Mouse (Mus musculus): ENCODE measurements around the gene Magi2. TPM values are rescaled to one million over a fixed set of nuclear protein-coding genes. Genes with fewer than 3 reads are reported as not detected.

The Magi2 gene
- polyA plus RNA-seq, 1 experiment from 2014 or later, result 28.5 TPM

DNA sequence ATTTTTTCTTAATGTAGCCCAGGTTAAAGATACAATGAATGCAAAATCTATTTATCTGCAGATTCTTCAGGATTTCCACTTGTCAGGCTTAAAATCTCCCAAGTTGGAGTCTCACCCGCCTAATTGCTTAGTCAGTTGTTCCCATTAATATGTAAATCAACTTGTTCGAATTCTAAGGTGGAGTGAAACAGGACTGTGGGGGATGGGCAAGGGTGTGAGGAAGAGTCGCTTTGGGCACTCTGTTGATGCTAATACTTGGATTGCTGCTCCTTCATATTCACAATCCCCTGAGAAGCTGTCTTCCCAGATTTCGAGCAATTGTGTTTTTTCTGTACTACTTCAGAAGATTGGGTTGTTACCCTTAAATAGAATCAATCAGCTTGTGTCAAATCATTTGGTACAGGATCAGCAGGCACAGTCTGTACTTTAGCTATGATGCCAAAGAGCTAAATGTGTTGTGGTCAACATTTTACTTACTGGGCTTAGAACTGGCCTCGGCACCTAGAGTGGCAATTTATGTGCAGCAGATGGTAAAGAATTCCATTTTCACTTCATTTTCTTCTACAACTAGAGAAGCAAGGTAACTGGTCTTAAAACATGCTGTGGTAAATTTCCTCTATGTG, 560.8 kb downstream of the Magi2 start:
- peaks cover 6% of the 10 kb centered on the region for H3K4me1 ChIP-seq (replicated peaks)
- H3K36me3 ChIP-seq, result no peaks in the 10 kb centered on the region
- H3K27ac ChIP-seq, result no peak overlapping the region
- H3K9ac ChIP-seq, result no peak overlapping the region
- H3K27me3 ChIP-seq, result no peaks in the 10 kb centered on the region
- no peaks in the 10 kb centered on the region for H3K9me3 ChIP-seq
- no peak overlapping the region for H3K4me2 ChIP-seq
- no peak for ATAC-seq (ENCODE audit: low FRiP score)
- H3K4me3 ChIP-seq, result no peak overlapping the region
- 27% methylated on average over 5 of the region's 5 CpGs for WGBS

DNA sequence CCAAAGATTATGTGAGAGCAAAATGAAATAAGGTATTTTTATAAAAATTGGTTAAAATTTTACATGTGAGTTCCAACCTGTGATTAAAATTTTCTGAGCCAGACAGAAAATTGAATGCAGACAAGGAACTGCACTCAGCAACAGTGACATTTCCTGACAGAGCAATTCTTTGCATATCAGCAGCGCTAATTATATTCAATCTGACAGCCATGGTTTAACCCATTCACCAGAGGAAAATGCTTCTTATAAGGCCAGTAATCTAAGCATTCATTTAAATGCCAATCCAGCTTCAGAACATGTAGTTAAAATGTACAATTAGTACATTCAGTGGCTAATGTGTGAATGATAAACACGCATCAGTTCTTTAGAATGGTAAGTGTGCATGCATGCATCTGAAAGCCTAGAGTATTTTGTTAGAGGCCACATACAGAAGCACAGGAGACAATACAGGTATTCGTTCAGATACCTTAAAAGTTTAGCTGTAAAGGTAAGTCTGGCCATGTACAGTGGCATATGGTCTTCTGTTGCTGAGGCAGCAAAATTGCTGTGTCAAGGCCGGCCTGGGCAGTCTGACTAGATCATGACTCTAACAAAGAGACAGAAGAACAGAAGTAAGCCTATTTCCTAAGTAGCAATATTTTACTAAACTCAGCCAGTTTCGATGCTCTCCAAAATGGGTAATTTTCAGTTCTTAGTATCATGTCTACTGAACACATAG, 576.4 kb downstream of the Magi2 start:
- Histone ChIP-seq H3K4me1 (replicated peaks) (no peaks in the 10 kb centered on the region), H3K27ac (no peak overlapping the region), H3K9me3 (no peaks in the 10 kb centered on the region), H3K4me3 (no peak overlapping the region), H3K36me3 (no peaks in the 10 kb centered on the region), H3K4me2 (no peak overlapping the region), H3K9ac (no peak overlapping the region), H3K27me3 (no peaks in the 10 kb centered on the region)
- 82% methylated on average over 5 of the region's 5 CpGs for WGBS
- ATAC-seq (ENCODE audit: low FRiP score), result no peak

DNA sequence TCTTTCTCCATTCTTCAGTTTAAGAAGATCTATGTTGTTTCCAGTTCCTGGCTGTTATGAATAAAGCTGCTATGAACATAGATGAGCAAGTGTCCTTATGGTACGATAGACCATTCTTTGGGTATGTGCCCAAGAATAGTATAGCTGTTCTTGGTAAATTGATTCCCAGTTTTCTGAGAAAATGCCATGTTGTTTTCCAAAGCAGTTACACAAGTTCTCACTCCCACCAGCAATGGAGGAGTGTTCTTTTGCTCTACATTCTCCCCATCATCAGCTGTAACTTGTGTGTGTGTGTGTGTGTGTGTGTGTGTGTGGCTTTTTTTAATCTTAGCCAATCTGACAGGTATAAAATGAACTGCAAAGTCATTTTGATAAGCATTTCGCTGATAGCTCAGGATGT, 595.7 kb downstream of the Magi2 start:
- Histone ChIP-seq H3K9me3 (no peaks in the 10 kb centered on the region), H3K27ac (no peak overlapping the region), H3K27me3 (no peaks in the 10 kb centered on the region), H3K9ac (no peak overlapping the region), H3K4me2 (no peak overlapping the region), H3K36me3 (no peaks in the 10 kb centered on the region), H3K4me1 (replicated peaks) (no peaks in the 10 kb centered on the region), H3K4me3 (no peak overlapping the region)
- no peak for ATAC-seq (ENCODE audit: low FRiP score)
- 92% methylated on average over 2 of the region's 2 CpGs for WGBS

DNA sequence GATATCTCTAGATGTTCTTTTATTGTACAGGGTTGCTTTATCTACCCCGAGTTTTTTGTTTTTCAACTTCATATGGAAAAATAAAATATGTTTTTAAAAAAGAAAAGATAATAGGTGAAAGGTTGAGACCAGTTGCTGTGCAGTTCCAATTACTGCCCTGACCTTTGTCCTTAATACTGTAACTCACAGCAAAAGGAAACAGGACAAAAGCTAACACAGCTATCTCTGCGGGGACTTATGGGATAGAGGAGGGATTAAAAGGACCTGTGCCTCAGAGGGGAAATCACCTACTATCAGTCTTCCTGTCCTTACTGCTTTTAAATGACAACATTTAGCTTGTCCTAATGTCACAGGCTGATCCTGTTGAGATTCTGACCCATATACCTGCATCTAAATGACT, 599.1 kb downstream of the Magi2 start:
- H3K4me1 ChIP-seq (replicated peaks), result no peaks in the 10 kb centered on the region
- no peak overlapping the region for H3K4me3 ChIP-seq
- no peak overlapping the region for H3K27ac ChIP-seq
- H3K9ac ChIP-seq, result no peak overlapping the region
- H3K36me3 ChIP-seq, result no peaks in the 10 kb centered on the region
- no peak for ATAC-seq (ENCODE audit: low FRiP score)
- H3K4me2 ChIP-seq, result no peak overlapping the region
- H3K27me3 ChIP-seq, result no peaks in the 10 kb centered on the region
- H3K9me3 ChIP-seq, result no peaks in the 10 kb centered on the region
- 83% methylated on average over 2 of the region's 2 CpGs for WGBS

DNA sequence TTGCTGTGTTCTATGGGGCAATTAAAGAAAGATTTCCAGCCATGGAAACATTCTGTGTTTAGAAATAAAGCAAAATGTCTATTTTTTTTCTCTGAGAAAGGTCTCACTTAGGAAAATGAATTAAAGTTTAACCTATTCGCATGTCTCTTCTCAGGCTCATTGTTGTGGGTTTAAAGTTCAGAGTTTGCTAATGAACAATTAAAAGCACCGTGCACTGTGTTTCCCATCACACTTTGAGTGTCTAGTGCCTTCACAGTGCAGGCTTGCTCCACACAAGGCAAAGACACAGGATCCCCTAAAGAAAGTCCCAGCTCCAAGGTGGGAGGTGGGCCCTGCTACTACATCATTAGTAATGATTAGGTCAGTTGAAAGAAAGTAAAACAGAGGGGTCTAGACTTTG, 602.5 kb downstream of the Magi2 start:
- ATAC-seq (ENCODE audit: low FRiP score), result no peak
- Histone ChIP-seq H3K27me3 (no peaks in the 10 kb centered on the region), H3K9me3 (no peaks in the 10 kb centered on the region), H3K4me1 (replicated peaks) (no peaks in the 10 kb centered on the region), H3K27ac (no peak overlapping the region), H3K4me2 (no peak overlapping the region), H3K9ac (no peak overlapping the region), H3K36me3 (no peaks in the 10 kb centered on the region), H3K4me3 (no peak overlapping the region)
- 90% methylated on average over 2 of the region's 2 CpGs for WGBS

DNA sequence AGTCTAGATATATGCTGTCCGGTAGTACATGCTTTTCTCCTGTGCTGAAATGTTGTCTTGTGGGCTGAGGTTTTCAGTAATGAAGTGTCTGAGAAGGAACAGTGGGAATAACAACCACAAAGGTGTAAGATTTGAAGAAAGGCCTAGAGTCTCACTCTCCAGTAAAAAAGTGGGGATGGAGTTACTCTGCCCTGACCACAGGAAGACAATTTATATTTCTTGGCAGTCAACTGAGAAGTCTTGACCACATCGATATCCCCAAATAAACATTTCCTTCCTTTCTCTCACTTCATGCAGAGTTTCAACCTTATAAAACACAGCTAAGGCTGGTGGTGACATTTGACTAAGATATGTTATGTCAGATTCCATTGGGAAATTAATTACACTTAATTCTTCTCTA, 636.0 kb downstream of the Magi2 start:
- WGBS, result 84% methylated on average over 2 of the region's 2 CpGs
- H3K27ac ChIP-seq, result no peak overlapping the region
- no peaks in the 10 kb centered on the region for H3K9me3 ChIP-seq
- no peak for ATAC-seq (ENCODE audit: low FRiP score)
- H3K27me3 ChIP-seq, result no peaks in the 10 kb centered on the region
- H3K4me2 ChIP-seq, result no peak overlapping the region
- no peaks in the 10 kb centered on the region for H3K4me1 ChIP-seq (replicated peaks)
- H3K9ac ChIP-seq, result no peak overlapping the region
- no peak overlapping the region for H3K4me3 ChIP-seq
- H3K36me3 ChIP-seq, result no peaks in the 10 kb centered on the region

DNA sequence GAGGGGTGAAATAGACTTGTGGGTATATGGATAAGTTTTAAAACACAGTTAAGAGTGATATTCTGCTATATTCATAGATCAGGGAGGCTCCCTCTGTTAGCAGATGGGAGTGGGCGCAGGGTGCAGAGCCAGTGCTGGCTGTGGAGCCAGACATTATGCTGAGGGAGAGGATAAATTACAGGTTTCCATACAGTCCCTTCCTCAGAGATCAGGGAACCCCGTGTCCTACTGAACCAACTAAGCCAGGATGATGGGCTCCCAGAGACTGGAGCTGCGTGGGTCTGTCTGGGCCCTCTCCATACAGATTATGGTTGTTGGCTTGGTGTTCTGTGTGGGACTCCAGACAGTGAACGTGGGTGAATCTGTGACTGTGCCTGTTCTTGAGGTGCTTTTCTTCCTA, 643.6 kb downstream of the Magi2 start:
- Histone ChIP-seq H3K4me3 (no peak overlapping the region), H3K9me3 (no peaks in the 10 kb centered on the region), H3K4me1 (replicated peaks) (no peaks in the 10 kb centered on the region), H3K9ac (no peak overlapping the region), H3K27ac (no peak overlapping the region), H3K36me3 (no peaks in the 10 kb centered on the region), H3K4me2 (no peak overlapping the region), H3K27me3 (no peaks in the 10 kb centered on the region)
- WGBS, result 90% methylated on average over 4 of the region's 4 CpGs
- ATAC-seq (ENCODE audit: low FRiP score), result no peak

DNA sequence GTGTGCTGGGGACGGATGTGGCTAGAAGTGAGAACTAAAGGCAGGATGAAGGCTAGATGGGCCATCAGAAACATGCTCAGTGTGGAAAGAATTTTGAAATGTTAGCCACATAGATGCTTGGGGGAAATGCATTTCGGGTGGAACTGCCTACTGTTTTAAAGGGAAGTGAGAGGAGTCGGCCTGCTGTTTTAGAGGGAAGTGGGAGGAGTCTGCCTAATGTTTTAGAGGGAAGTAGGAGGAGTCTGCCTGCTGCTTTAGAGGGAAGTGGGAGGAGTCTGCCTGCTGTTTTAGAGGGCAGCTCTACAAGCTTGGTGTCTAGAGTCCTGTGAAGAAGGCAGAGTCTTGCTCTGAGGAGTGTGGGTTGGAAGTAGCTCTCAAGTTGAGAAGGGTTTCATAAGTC, 664.9 kb downstream of the Magi2 start:
- Histone ChIP-seq H3K27me3 (no peaks in the 10 kb centered on the region), H3K36me3 (no peaks in the 10 kb centered on the region), H3K4me2 (no peak overlapping the region), H3K27ac (no peak overlapping the region), H3K9me3 (no peaks in the 10 kb centered on the region), H3K4me1 (replicated peaks) (no peaks in the 10 kb centered on the region), H3K4me3 (no peak overlapping the region), H3K9ac (no peak overlapping the region)
- WGBS, result 84% methylated on average over 3 of the region's 3 CpGs
- no peak for ATAC-seq (ENCODE audit: low FRiP score)

DNA sequence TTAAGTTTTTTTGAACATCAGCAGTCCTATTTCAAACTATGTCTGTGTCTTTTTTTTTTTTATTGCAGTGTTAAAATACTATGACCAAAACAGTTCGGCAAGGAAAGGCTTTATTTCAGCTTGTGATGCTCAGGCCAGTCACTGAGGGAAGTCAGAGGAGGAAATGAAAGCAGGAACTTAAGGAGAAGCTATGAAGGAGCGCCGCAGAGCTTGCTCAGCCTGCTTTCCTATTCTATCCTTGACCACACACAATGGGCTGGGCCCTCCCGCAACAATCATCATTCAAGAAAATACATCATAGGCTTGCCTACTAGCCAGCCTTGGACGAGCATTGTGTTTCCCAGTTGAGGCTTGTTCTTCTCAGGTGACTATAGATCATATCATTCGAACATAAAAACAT, 669.1 kb downstream of the Magi2 start:
- Histone ChIP-seq H3K27me3 (no peaks in the 10 kb centered on the region), H3K27ac (no peak overlapping the region), H3K4me2 (no peak overlapping the region), H3K4me3 (no peak overlapping the region), H3K4me1 (replicated peaks) (no peaks in the 10 kb centered on the region), H3K9me3 (no peaks in the 10 kb centered on the region), H3K36me3 (no peaks in the 10 kb centered on the region), H3K9ac (no peak overlapping the region)
- no peak for ATAC-seq (ENCODE audit: low FRiP score)
- 90% methylated on average over 6 of the region's 6 CpGs for WGBS

DNA sequence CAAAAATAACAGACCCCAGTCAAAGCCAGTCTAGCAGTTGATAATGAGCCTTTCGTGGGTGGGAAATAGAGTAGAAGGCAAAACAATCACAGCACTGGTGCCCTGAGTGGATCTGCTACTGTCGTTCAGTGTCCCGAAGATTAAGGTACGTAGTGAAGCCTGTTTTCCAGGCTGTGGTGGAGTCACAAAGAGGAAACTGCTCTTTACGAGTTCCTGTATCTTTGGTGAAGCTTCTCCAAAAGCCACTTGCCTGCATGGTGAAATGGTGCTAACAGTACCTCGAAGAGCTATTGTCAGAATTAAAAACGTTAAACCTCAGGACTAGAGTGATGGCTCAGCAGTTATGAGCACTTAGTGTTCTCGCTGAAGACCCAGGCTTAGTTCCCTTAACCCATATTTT, 674.8 kb downstream of the Magi2 start:
- H3K27ac ChIP-seq, result no peak overlapping the region
- WGBS, result 85% methylated on average over 8 of the region's 8 CpGs
- H3K4me1 ChIP-seq (replicated peaks), result 0 out of 2 replicates have a peak, but pooled peaks cover 1% of the 10 kb centered on the region
- no peak overlapping the region for H3K4me3 ChIP-seq
- ATAC-seq (ENCODE audit: low FRiP score), result no peak
- H3K4me2 ChIP-seq, result no peak overlapping the region
- no peaks in the 10 kb centered on the region for H3K27me3 ChIP-seq
- H3K9me3 ChIP-seq, result no peaks in the 10 kb centered on the region
- H3K36me3 ChIP-seq, result no peaks in the 10 kb centered on the region
- no peak overlapping the region for H3K9ac ChIP-seq

DNA sequence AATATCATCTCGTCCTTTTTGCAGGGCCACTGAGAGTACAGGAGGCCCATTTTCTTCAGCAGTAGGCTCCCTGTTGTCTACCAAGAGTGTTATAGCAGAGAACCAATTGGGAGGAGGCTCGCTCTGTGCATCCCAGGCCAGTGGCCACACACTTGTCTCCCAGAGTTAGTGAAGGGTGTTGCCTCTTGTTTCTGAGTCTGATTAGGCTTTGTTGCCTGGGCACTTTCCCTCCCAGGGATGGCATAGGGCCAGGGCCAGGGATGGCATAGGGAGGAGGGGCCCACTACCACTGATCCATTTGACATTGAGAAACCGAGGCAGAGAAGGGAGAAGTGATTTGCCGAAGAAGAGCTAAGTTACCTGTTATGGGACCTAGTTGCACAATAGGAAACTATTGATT, 679.8 kb downstream of the Magi2 start:
- ATAC-seq (ENCODE audit: low FRiP score), result 0 out of 2 replicates have a peak, but pooled peaks have one; percentile 11
- WGBS, result 80% methylated on average over 4 of the region's 4 CpGs

DNA sequence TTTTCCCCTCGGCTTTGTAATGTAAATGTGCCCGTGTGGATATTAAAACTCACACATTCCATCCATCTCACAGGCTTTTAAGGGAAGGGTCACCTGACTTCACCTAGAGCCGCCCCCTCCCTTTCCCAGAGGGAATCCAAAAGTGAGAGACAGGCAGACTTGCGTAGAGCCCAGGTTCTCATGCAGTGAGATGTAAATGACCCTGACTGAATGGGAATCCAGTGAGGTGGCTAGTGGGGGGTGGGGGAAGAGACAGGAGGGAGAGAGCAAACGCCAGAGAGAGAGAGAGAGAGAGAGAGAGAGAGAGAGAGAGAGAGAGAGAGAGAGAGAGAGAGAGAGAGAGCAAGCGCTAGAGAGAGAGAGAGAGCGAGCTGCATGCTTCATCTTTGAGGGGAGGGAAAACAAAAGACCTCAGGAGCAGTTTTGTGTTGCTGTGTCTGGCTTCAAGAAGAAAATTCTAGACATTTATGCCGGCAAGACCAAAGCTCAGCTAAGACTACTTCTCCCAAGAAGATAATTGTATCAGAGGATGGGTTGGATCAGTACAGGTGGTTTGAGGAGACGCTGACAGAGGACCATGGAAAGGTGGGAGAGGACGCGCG, 680.6 kb downstream of the Magi2 start:
- peak overlapping the region; percentile 58 for H3K4me2 ChIP-seq
- H3K4me1 ChIP-seq (replicated peaks), result peaks cover 16% of the 10 kb centered on the region
- peak overlapping the region; percentile 82 for H3K9ac ChIP-seq
- H3K27me3 ChIP-seq, result no peaks in the 10 kb centered on the region
- no peaks in the 10 kb centered on the region for H3K9me3 ChIP-seq
- ATAC-seq (ENCODE audit: low FRiP score), result peak; percentile 74
- 1% methylated on average over 12 of the region's 12 CpGs for WGBS
- H3K4me3 ChIP-seq, result peak overlapping the region; percentile 64
- H3K27ac ChIP-seq, result peak overlapping the region; percentile 90
- no peaks in the 10 kb centered on the region for H3K36me3 ChIP-seq

More for the DNA sequence above, 679.8 kb downstream of the Magi2 start:
- Histone ChIP-seq H3K27ac (no peak overlapping the region), H3K4me3 (no peak overlapping the region), H3K27me3 (no peaks in the 10 kb centered on the region), H3K9ac (no peak overlapping the region), H3K36me3 (no peaks in the 10 kb centered on the region), H3K4me1 (replicated peaks) (peaks cover 16% of the 10 kb centered on the region), H3K9me3 (no peaks in the 10 kb centered on the region), H3K4me2 (no peak overlapping the region)

Measured in hindbrain, embryonic 13.5 days (tissue).